In genomic region chr10:75418747-75419146, GRCm38 (mm10) we compare ENCODE assay signal across 29 mouse cellular contexts. TPM values are rescaled to one million over a fixed set of nuclear protein-coding genes. Genes with fewer than 3 reads are reported as not detected.
"Had no signal": no experiment of that assay in that cellular context is flagged by ENCODE, and none has a peak within 500 bp of the region (broad histone marks: within the 10 kb centered on the region; RNA-seq: fewer than 3 reads in every experiment).

No protein-coding gene starts in this region.

- H3K36me3 ChIP-seq: embryonic facial prominence, embryonic 10.5 days; embryonic facial prominence, embryonic 12.5 days; embryonic facial prominence, embryonic 13.5 days; embryonic facial prominence, embryonic 15.5 days; forebrain, embryonic 10.5 days; forebrain, embryonic 12.5 days; forebrain, embryonic 15.5 days had no signal

- H3K27ac ChIP-seq: embryonic facial prominence, embryonic 10.5 days; embryonic facial prominence, embryonic 12.5 days; embryonic facial prominence, embryonic 13.5 days; embryonic facial prominence, embryonic 15.5 days; forebrain, embryonic 10.5 days; forebrain, embryonic 12.5 days; forebrain, embryonic 13.5 days; forebrain, embryonic 15.5 days; gastrocnemius, adult 2 months; heart, adult 2 months had no signal

- H3K4me1 ChIP-seq: embryonic facial prominence, embryonic 10.5 days; embryonic facial prominence, embryonic 12.5 days; embryonic facial prominence, embryonic 13.5 days; embryonic facial prominence, embryonic 15.5 days; forebrain, embryonic 10.5 days; forebrain, embryonic 12.5 days; forebrain, embryonic 13.5 days; forebrain, embryonic 15.5 days had no signal

- DNase-seq: cerebellum, adult 8-10 months; cerebellum, adult 9-10 months; cerebellum, adult 9-11 months; cerebellum, postnatal 10 days; cerebellum, postnatal 14 days; cerebellum, postnatal 25 days; cerebellum, postnatal 36 days; embryo, embryonic 11 days; forebrain, postnatal 0 days; gastrocnemius, adult 2 months; gastrocnemius, postnatal 10 days; gastrocnemius, postnatal 14 days; gastrocnemius, postnatal 25 days; gastrocnemius, postnatal 36 days; heart, adult 11 months; heart, adult 18-20 months; heart, adult 2 months had no signal

- H3K27me3 ChIP-seq: embryonic facial prominence, embryonic 12.5 days; embryonic facial prominence, embryonic 13.5 days; embryonic facial prominence, embryonic 15.5 days; forebrain, embryonic 12.5 days; forebrain, embryonic 13.5 days; forebrain, embryonic 15.5 days had no signal

- ATAC-seq: forebrain, embryonic 13.5 days; forebrain, embryonic 14.5 days; forebrain, embryonic 15.5 days; forebrain, embryonic 16.5 days; forebrain, postnatal 0 days had no signal

- H3K4me3 ChIP-seq: embryonic facial prominence, embryonic 10.5 days; embryonic facial prominence, embryonic 12.5 days; embryonic facial prominence, embryonic 13.5 days; embryonic facial prominence, embryonic 15.5 days; erythroblast, embryonic 14.5 days; forebrain, embryonic 10.5 days; forebrain, embryonic 12.5 days; forebrain, embryonic 13.5 days; forebrain, embryonic 15.5 days; gastrocnemius, adult 2 months; heart, adult 2 months had no signal

- H3K9me3 ChIP-seq: embryonic facial prominence, embryonic 10.5 days; embryonic facial prominence, embryonic 12.5 days; embryonic facial prominence, embryonic 13.5 days; embryonic facial prominence, embryonic 15.5 days; forebrain, embryonic 10.5 days; forebrain, embryonic 12.5 days; forebrain, embryonic 13.5 days; forebrain, embryonic 15.5 days had no signal

- H3K9ac ChIP-seq: embryonic facial prominence, embryonic 12.5 days; embryonic facial prominence, embryonic 13.5 days; embryonic facial prominence, embryonic 15.5 days; forebrain, embryonic 12.5 days; forebrain, embryonic 13.5 days; forebrain, embryonic 15.5 days; forebrain, postnatal 0 days had no signal

- H3K4me2 ChIP-seq: embryonic facial prominence, embryonic 12.5 days; embryonic facial prominence, embryonic 13.5 days; embryonic facial prominence, embryonic 15.5 days; forebrain, embryonic 12.5 days; forebrain, embryonic 13.5 days; forebrain, embryonic 15.5 days had no signal

RNA-seq across cellular contexts. Expression of gene Upb1, which starts 17.8 kb away (rescaled TPM):
- total RNA-seq: gastrocnemius, adult 2 months; gastrocnemius, postnatal 25 days; gastrocnemius, postnatal 36 days had no signal
- polyA plus RNA-seq: erythroblast, embryonic 14.5 days; forebrain, embryonic 11.5 days; forebrain, embryonic 12.5 days; forebrain, embryonic 13.5 days had no signal
